Mouse (Mus musculus) cortical plate, adult 2 months (tissue): ENCODE measurements at regions not wholly inside any gene's neighbourhood (a gene's known extent, or its start where the extent isn't known, plus 50 kb on each side); places are given as distances from the start of the nearest gene placed in this dataset.

Source experiments
- CTCF ChIP-seq: fragments of 200-500 bp; IDR thresholded peaks from 2 replicates; pipeline ENCODE4 v1.5.1; 2011; ENCODE audit warnings: mild to moderate bottlenecking, control low read depth, low read length; ENCODE audit not compliant: insufficient read depth; ENCODE audit errors: extremely low read depth
- POLR2A ChIP-seq: fragments of 200-500 bp; IDR thresholded peaks from 2 replicates; pipeline ENCODE4 v1.6.1; 2011; ENCODE audit warnings: mild to moderate bottlenecking, low read length, control low read depth; ENCODE audit not compliant: insufficient read depth; ENCODE audit errors: extremely low read depth

- no peak for TF ChIP-seq POLR2A
- no peak for TF ChIP-seq CTCF
Measured at GRCm38 (mm10) chr10:9295269-9295668, 379.7 kb downstream of the Samd5 start.
